Mouse (Mus musculus): Measurements from ENCODE around the gene Smarcc2.

Smarcc2 gene

GRCm38 (mm10) chr10:128458719-128459408 lies at the start of gene Smarcc2:
Gene Smarcc2, plus strand, starts transcription at chr10:128459248.
- peak; percentile 86 for DNase-seq (ENCODE audit: low spot score)

GRCm38 (mm10) chr10:128409692-128410559 lies 49.1 kb upstream of the Smarcc2 start:
- peak; percentile 98 for DNase-seq (ENCODE audit: low spot score)

GRCm38 (mm10) chr10:128410560-128410845 lies 48.5 kb upstream of the Smarcc2 start:
- no peak for DNase-seq (ENCODE audit: low spot score)

GRCm38 (mm10) chr10:128411211-128412054 lies 47.6 kb upstream of the Smarcc2 start, which contains the start of the genes Nabp2 and Rnf41:
Gene Nabp2, minus strand, starts transcription at chr10:128411492.
Gene Rnf41, plus strand, starts transcription at chr10:128411657.
- peak; percentile 98 for DNase-seq (ENCODE audit: low spot score)

- DNase-seq (ENCODE audit: low spot score): no peak
Observed at GRCm38 (mm10) chr10:128412055-128412381, 47.0 kb upstream of the Smarcc2 start.

GRCm38 (mm10) chr10:128412558-128412957 lies 46.5 kb upstream of the Smarcc2 start:
- no peak for DNase-seq (ENCODE audit: low spot score)

- DNase-seq (ENCODE audit: low spot score): no peak
Observed at GRCm38 (mm10) chr10:128413076-128413475, 46.0 kb upstream of the Smarcc2 start.

GRCm38 (mm10) chr10:128414848-128415247 lies 44.2 kb upstream of the Smarcc2 start:
- no peak for DNase-seq (ENCODE audit: low spot score)

- DNase-seq (ENCODE audit: low spot score): no peak
Observed at GRCm38 (mm10) chr10:128422426-128422825, 36.6 kb upstream of the Smarcc2 start.

GRCm38 (mm10) chr10:128424604-128425003 lies 34.4 kb upstream of the Smarcc2 start:
- no peak for DNase-seq (ENCODE audit: low spot score)

GRCm38 (mm10) chr10:128425260-128425659 lies 33.8 kb upstream of the Smarcc2 start:
- no peak for DNase-seq (ENCODE audit: low spot score)

- DNase-seq (ENCODE audit: low spot score): no peak
Observed at GRCm38 (mm10) chr10:128429052-128429451, 30.0 kb upstream of the Smarcc2 start.

GRCm38 (mm10) chr10:128429454-128429853 lies 29.6 kb upstream of the Smarcc2 start:
- DNase-seq (ENCODE audit: low spot score): no peak

GRCm38 (mm10) chr10:128433417-128433816 lies 25.6 kb upstream of the Smarcc2 start:
- DNase-seq (ENCODE audit: low spot score): no peak

- no peak for DNase-seq (ENCODE audit: low spot score)
Observed at GRCm38 (mm10) chr10:128434681-128435080, 24.4 kb upstream of the Smarcc2 start.

GRCm38 (mm10) chr10:128435186-128435823 lies 23.7 kb upstream of the Smarcc2 start:
- DNase-seq (ENCODE audit: low spot score): no peak

- no peak for DNase-seq (ENCODE audit: low spot score)
Observed at GRCm38 (mm10) chr10:128435873-128436272, 23.2 kb upstream of the Smarcc2 start.

GRCm38 (mm10) chr10:128436376-128436775 lies 22.7 kb upstream of the Smarcc2 start:
- DNase-seq (ENCODE audit: low spot score): no peak

GRCm38 (mm10) chr10:128438675-128439279 lies 20.3 kb upstream of the Smarcc2 start:
- no peak for DNase-seq (ENCODE audit: low spot score)

- DNase-seq (ENCODE audit: low spot score): no peak
Observed at GRCm38 (mm10) chr10:128440407-128440806, 18.6 kb upstream of the Smarcc2 start.

- no peak for DNase-seq (ENCODE audit: low spot score)
Observed at GRCm38 (mm10) chr10:128441324-128442119, 17.5 kb upstream of the Smarcc2 start.
